Mouse (Mus musculus) liver, adult 2 months (tissue): ENCODE measurements at regions not wholly inside any gene's neighbourhood (a gene's known extent, or its start where the extent isn't known, plus 50 kb on each side); places are given as distances from the start of the nearest gene placed in this dataset.

ENCODE experiments used
- DNase-seq: peaks from one replicate; pipeline ENCODE4 v3.0.0-alpha.2; 2011; ENCODE audit warnings: low read depth, low spot score; ENCODE audit errors: extremely low read depth
- H3K27ac ChIP-seq: fragments of 200-500 bp; replicated peaks from 2 replicates; pipeline ENCODE4 v1.5.1; 2012; ENCODE audit warnings: low read depth, mild to moderate bottlenecking, control low read depth, inconsistent platforms, low read length; ENCODE audit not compliant: insufficient read depth
- H3K27me3 ChIP-seq: fragments of 200-500 bp; 2 replicates; pipeline ENCODE4 v1.6.1; 2012; ENCODE audit warnings: mild to moderate bottlenecking, moderate library complexity, low read length, inconsistent platforms; ENCODE audit not compliant: control insufficient read depth, insufficient read depth
- H3K36me3 ChIP-seq: fragments of 200-500 bp; 2 replicates; pipeline ENCODE4 v1.6.1; 2012; ENCODE audit warnings: low read length, inconsistent platforms; ENCODE audit not compliant: control insufficient read depth, insufficient read depth
- H3K4me1 ChIP-seq: fragments of 200-500 bp; 2 replicates; pipeline ENCODE4 v1.6.1; 2011; ENCODE audit warnings: low read length; ENCODE audit not compliant: control insufficient read depth, insufficient read depth
- H3K4me3 ChIP-seq: fragments of 200-500 bp; 2 replicates; pipeline ENCODE4 v1.5.1; 2011; ENCODE audit warnings: low read depth, mild to moderate bottlenecking, control low read depth, low read length, moderate library complexity; ENCODE audit not compliant: insufficient read depth
- H3K79me2 ChIP-seq: fragments of 200-500 bp; 2 replicates; pipeline ENCODE4 v1.6.1; 2012; ENCODE audit warnings: inconsistent platforms, mild to moderate bottlenecking, low read length, moderate library complexity; ENCODE audit not compliant: control insufficient read depth, insufficient read depth
- H3K9ac ChIP-seq: fragments of 200-500 bp; 2 replicates; pipeline ENCODE4 v1.6.1; 2012; ENCODE audit warnings: low read depth, mild to moderate bottlenecking, control low read depth, inconsistent platforms, low read length
- CTCF ChIP-seq: fragments of 200-500 bp; IDR thresholded peaks from 2 replicates; pipeline ENCODE4 v1.5.1; 2011; ENCODE audit warnings: low read depth, low read length, control low read depth
- POLR2A ChIP-seq: fragments of 200-500 bp; IDR thresholded peaks from 2 replicates; pipeline ENCODE4 v1.6.1; 2011; ENCODE audit warnings: low read length, control low read depth; ENCODE audit not compliant: insufficient read depth; ENCODE audit errors: extremely low read depth
- WGBS: fragments of 180-500 bp; shearing (Covaris S2); methylation state at CpG from one replicate; pipeline ENCODE4 v1.1.7; 2018; 5-methylcytosine and 5-hydroxymethylcytosine counted together

DNA sequence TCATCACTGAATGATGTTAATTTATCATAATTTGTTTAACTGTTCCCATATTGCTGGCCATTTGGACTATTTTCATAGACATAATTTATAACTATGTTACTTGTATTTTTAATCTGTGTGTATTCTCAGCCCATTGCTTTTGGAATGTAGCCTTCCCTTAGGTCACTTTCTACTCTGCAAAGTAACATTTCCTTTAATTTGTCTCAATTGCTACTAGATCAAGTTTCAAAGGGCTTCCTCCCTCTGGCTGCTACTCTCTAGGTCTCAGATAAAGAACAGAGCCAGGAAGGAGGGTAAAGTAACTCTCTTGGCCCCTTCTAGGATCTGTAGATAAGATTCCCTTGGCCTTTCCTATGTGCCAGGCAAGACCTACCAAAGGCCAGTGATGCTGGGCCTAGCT, 85.4 kb downstream of the Prlhr start:
- no peaks in the 10 kb centered on the region for H3K36me3 ChIP-seq
- no peak for DNase-seq
- no peak overlapping the region for H3K4me3 ChIP-seq
- H3K79me2 ChIP-seq = no peaks in the 10 kb centered on the region
- no peaks in the 10 kb centered on the region for H3K4me1 ChIP-seq
- H3K27ac ChIP-seq = no peak overlapping the region
- no peaks in the 10 kb centered on the region for H3K27me3 ChIP-seq
- no peak overlapping the region for H3K9ac ChIP-seq
- TF ChIP-seq CTCF = no peak
- TF ChIP-seq POLR2A = no peak

DNA sequence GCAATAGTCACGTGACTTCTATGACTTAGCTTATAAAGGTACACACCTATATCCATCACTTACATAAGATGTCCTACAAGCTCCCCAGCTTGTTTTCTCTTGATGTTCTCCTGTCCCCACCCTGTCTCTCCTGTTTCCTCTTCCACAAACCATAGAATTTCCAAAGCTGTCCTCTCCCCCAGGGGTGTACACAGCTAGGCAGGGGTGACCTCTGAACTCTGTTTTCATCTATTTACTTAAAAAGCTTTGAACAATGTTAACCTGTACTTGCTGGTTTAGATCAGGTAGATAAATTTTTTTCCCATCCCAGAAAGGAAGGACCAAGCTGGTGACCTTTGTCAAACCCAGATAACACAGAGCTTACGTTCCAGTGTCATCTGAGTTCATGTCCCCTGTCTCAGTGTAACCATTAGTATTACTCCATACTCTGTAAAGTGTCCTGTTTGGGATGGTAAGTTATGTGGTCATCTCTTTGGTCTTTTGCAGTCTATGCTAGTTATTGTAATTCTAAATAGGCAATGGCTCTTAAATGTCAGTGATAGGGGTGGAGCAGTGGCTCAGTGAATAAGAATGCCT, 89.0 kb downstream of the Prlhr start:
- Histone ChIP-seq H3K27me3 (no peaks in the 10 kb centered on the region), H3K9ac (no peak overlapping the region), H3K36me3 (no peaks in the 10 kb centered on the region), H3K27ac (no peak overlapping the region), H3K4me1 (no peaks in the 10 kb centered on the region), H3K79me2 (no peaks in the 10 kb centered on the region), H3K4me3 (no peak overlapping the region)
- WGBS = 32% methylated on average over 2 of the region's 2 CpGs
- TF ChIP-seq CTCF (no peak), POLR2A (no peak)
- peak; percentile 13 for DNase-seq

DNA sequence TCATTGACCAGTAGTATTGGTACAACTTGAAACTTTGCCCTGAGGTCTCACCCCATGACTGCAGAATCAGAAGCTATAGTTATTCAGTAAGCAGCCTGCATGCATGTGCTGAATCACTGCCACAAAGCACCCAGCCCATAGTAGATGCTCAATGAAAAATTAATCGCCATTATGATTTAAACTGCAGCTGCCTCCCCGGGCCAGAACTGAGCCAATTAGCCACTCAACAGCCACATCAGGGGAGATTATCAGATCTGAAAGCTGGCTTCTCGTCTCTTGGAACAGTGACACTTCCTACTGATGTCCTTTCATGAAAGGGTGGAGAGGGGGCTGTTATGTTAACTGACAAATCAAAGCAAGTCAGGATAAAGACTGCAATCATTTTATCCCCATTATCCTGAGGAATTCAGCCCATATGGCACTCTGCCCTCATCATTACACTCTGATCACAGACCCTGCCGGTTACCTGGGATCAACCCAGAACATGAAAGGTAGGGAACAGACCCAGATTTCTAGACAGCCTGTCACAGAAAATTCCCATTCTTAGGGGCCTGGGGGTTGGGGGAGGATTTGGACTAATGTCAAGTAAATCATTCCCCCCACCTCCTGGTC, 104.0 kb downstream of the Prlhr start:
- no peak overlapping the region for H3K27ac ChIP-seq
- H3K79me2 ChIP-seq = no peaks in the 10 kb centered on the region
- H3K9ac ChIP-seq = no peak overlapping the region
- no peaks in the 10 kb centered on the region for H3K36me3 ChIP-seq
- no peak for TF ChIP-seq CTCF
- no peak for TF ChIP-seq POLR2A
- 79% methylated on average over 4 of the region's 4 CpGs for WGBS
- no peak for DNase-seq
- H3K4me3 ChIP-seq = no peak overlapping the region
- H3K27me3 ChIP-seq = no peaks in the 10 kb centered on the region
- no peaks in the 10 kb centered on the region for H3K4me1 ChIP-seq

DNA sequence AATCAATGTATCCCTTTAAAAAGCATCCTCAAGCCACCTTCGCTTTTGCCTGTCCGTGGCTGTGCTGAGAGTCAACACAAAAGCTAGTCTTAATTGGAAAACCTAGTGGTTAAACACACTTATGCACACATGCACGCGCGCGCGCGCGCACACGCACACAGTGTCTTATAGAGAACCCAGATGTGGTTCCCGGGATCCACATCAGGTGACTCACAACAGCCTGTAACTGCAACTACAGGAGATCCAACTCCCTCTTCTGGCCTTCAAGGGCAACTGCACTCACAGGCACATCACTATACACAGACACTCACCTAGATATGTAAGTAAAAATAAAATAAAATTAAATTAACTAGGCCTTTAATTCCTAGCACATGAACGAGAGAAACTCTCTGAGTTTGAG, 118.4 kb upstream of the Fam204a start:
- no peak overlapping the region for H3K4me3 ChIP-seq
- 92% methylated on average over 12 of the region's 12 CpGs for WGBS
- H3K36me3 ChIP-seq = no peaks in the 10 kb centered on the region
- TF ChIP-seq CTCF (no peak), POLR2A (no peak)
- H3K4me1 ChIP-seq = no peaks in the 10 kb centered on the region
- H3K27me3 ChIP-seq = no peaks in the 10 kb centered on the region
- no peak overlapping the region for H3K27ac ChIP-seq
- DNase-seq = no peak
- no peaks in the 10 kb centered on the region for H3K79me2 ChIP-seq
- H3K9ac ChIP-seq = no peak overlapping the region

DNA sequence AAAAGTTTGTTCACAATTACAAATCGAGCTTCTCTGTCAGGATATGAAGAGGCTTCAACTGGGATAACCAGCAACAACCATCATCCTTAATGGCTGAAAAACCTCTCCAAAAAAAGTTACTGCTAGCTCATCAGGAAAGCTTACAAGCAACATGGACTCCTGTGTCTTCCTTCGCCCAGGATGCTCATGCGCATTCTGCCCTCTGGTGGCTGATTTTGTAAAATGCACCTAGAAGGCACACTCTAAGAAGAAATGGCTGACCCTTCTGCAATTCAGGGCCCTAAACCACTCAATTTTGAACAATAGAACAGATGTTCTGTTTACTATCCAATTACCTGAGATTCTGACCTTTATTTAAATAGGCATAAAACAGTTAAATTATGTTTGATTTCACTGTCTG, 115.0 kb upstream of the Fam204a start:
- H3K79me2 ChIP-seq = no peaks in the 10 kb centered on the region
- no peaks in the 10 kb centered on the region for H3K4me1 ChIP-seq
- no peaks in the 10 kb centered on the region for H3K27me3 ChIP-seq
- no peak overlapping the region for H3K9ac ChIP-seq
- H3K27ac ChIP-seq = no peak overlapping the region
- H3K4me3 ChIP-seq = no peak overlapping the region
- H3K36me3 ChIP-seq = no peaks in the 10 kb centered on the region
- WGBS = 15% methylated on average over 3 of the region's 3 CpGs
- TF ChIP-seq CTCF = peak; percentile 77
- TF ChIP-seq POLR2A = no peak
- DNase-seq = peak; percentile 44

DNA sequence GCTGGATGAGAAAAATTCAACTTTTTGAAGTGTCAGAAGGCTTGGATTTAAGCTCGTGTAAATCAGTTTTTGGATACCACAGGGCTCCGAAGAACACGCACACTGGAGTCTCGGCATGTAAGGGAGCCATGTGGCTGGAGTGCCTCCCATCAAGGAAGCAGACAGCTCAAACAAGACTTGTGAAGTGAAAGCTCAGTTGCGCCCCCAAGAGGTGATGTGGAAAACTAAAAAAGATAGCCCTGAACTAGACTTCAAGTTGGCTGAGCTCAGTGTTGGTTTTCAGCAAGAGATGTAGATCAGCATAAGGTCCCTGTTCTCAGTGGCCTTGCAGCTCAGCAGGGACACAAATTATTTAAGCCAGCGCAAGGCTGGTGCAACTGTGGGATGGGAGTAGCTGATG, 113.7 kb upstream of the Fam204a start:
- 91% methylated on average over 6 of the region's 6 CpGs for WGBS
- Histone ChIP-seq H3K27me3 (no peaks in the 10 kb centered on the region), H3K9ac (no peak overlapping the region), H3K4me1 (no peaks in the 10 kb centered on the region), H3K36me3 (no peaks in the 10 kb centered on the region), H3K27ac (no peak overlapping the region), H3K4me3 (no peak overlapping the region), H3K79me2 (no peaks in the 10 kb centered on the region)
- DNase-seq = peak; percentile 9
- TF ChIP-seq POLR2A = no peak
- 0 out of 2 replicates have a peak, but pooled peaks have one; percentile 3 for TF ChIP-seq CTCF
